Mouse (Mus musculus) liver, embryonic 14.5 days (tissue): ENCODE measurements at regions not wholly inside any gene's neighbourhood (a gene's known extent, or its start where the extent isn't known, plus 50 kb on each side); places are given as distances from the start of the nearest gene placed in this dataset.

Experiments
- CTCF ChIP-seq: IDR thresholded peaks from 2 replicates; pipeline ENCODE4 v1.5.1; 2016; ENCODE audit warnings: antibody characterized with exemption, low read depth, control low read depth
- EP300 ChIP-seq: IDR thresholded peaks from 2 replicates; pipeline ENCODE4 v1.6.1; 2016; ENCODE audit warnings: antibody characterized with exemption, low read depth

DNA sequence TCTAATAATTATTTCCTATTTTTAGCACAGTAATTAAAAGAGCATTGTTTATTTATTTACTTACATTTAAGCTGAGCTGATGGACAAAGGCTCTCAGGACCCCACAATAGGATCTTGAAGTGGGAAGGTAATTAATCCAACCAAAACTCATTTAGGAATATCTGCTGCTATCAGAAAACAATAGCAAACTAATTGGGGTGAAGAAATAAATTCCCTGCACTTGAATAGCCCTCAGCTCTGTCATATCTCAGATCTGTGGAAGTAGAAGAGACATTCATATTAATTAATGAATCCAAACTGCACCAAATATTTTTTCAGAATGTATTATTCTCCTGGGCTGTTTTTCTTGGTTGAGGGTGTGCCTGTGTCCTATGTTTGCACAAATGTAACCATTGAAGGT lies 73.7 kb upstream of the Sema3e start:
- no peak for TF ChIP-seq EP300
- no peak for TF ChIP-seq CTCF
